Comparison of ENCODE assay signal across 24 mouse cellular contexts in the genomic region with DNA sequence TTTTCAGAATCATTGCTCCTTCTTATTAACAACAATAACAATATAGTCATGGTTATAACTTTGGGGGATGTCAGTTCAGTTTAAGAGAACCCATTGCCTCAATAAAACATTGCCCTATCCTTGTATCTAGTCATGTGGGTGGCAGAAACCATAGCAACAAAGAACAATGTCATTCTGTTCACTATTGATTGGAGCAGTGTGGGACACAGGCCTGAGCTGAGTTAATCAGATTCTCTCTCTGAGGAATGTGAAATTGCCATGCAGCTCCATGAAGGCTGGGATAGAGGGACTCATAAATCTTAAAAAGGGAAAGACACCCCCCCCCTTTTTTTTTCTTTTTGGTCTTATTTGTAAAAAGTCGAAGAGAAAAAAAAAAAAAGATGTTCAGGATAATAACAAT.
DNase-seq lines count a peak whose midpoint lies in the region; ATAC-seq and TF ChIP-seq lines count a peak whose summit lies in the region.
"Had no signal": no experiment of that assay in that cellular context is flagged by ENCODE, and none has a peak within 500 bp of the region (broad histone marks: within the 10 kb centered on the region; RNA-seq: fewer than 3 reads in every experiment).

No protein-coding gene starts in this region.

- no peaks in the 10 kb centered on the region for H3K27me3 ChIP-seq in midbrain, embryonic 12.5 days
- H3K27me3 ChIP-seq in midbrain, embryonic 10.5 days (ENCODE audit: low read depth, poor library complexity, severe bottlenecking), result no peaks in the 10 kb centered on the region
- no peaks in the 10 kb centered on the region for H3K27me3 ChIP-seq in hindbrain, postnatal 0 days (ENCODE audit: insufficient read depth, low read length)
- H3K27me3 ChIP-seq in neural tube, embryonic 14.5 days (ENCODE audit: control insufficient read depth, insufficient read depth, low read length), result no peaks in the 10 kb centered on the region
- H3K27me3 ChIP-seq: intestine, embryonic 15.5 days; limb, embryonic 12.5 days; liver, embryonic 12.5 days; megakaryocyte, embryonic 14.5 days; stomach, embryonic 15.5 days had no signal

- H3K4me3 ChIP-seq in midbrain, embryonic 12.5 days, result no peak overlapping the region
- no peak overlapping the region for H3K4me3 ChIP-seq in midbrain, embryonic 10.5 days
- no peak overlapping the region for H3K4me3 ChIP-seq in hindbrain, postnatal 0 days (ENCODE audit: low read length)
- H3K4me3 ChIP-seq in neural tube, embryonic 14.5 days (ENCODE audit: low read depth, low read length), result no peak overlapping the region
- H3K4me3 ChIP-seq: erythroblast, embryonic 14.5 days; heart, adult 2 months; intestine, embryonic 15.5 days; limb, embryonic 12.5 days; liver, embryonic 12.5 days; megakaryocyte, embryonic 14.5 days; stomach, embryonic 15.5 days had no signal

- no peak for TF ChIP-seq CTCF in hindbrain, postnatal 0 days (IDR thresholded peaks at IDR 0.05; ENCODE audit: low read depth)

- no peaks in the 10 kb centered on the region for H3K9me3 ChIP-seq in midbrain, embryonic 12.5 days
- no peaks in the 10 kb centered on the region for H3K9me3 ChIP-seq in midbrain, embryonic 10.5 days (replicated peaks)
- H3K9me3 ChIP-seq in hindbrain, postnatal 0 days (ENCODE audit: low read length), result no peaks in the 10 kb centered on the region
- H3K9me3 ChIP-seq in neural tube, embryonic 14.5 days (ENCODE audit: control insufficient read depth, low read length), result no peaks in the 10 kb centered on the region
- H3K9me3 ChIP-seq: intestine, embryonic 15.5 days; limb, embryonic 12.5 days; liver, embryonic 12.5 days; megakaryocyte, embryonic 14.5 days; stomach, embryonic 15.5 days had no signal

- H3K4me1 ChIP-seq in midbrain, embryonic 12.5 days, result no peaks in the 10 kb centered on the region
- no peaks in the 10 kb centered on the region for H3K4me1 ChIP-seq in midbrain, embryonic 10.5 days
- no peaks in the 10 kb centered on the region for H3K4me1 ChIP-seq in hindbrain, postnatal 0 days (ENCODE audit: insufficient read depth, low read length)
- H3K4me1 ChIP-seq in neural tube, embryonic 14.5 days (ENCODE audit: control insufficient read depth, insufficient read depth, low read length), result no peaks in the 10 kb centered on the region
- H3K4me1 ChIP-seq: intestine, embryonic 15.5 days; limb, embryonic 12.5 days; liver, embryonic 12.5 days; megakaryocyte, embryonic 14.5 days; stomach, embryonic 15.5 days had no signal

- no peak overlapping the region for H3K9ac ChIP-seq in midbrain, embryonic 12.5 days (replicated peaks)
- H3K9ac ChIP-seq in hindbrain, postnatal 0 days (replicated peaks; ENCODE audit: low read length), result no peak overlapping the region
- H3K9ac ChIP-seq in neural tube, embryonic 14.5 days (replicated peaks; ENCODE audit: low read depth, low read length), result no peak overlapping the region
- H3K9ac ChIP-seq: intestine, embryonic 15.5 days; limb, embryonic 12.5 days; liver, embryonic 12.5 days; stomach, embryonic 15.5 days had no signal

- no peak overlapping the region for H3K27ac ChIP-seq in midbrain, embryonic 12.5 days (replicated peaks)
- H3K27ac ChIP-seq in midbrain, embryonic 10.5 days (replicated peaks), result no peak overlapping the region
- H3K27ac ChIP-seq in hindbrain, postnatal 0 days, result no peak overlapping the region
- H3K27ac ChIP-seq in neural tube, embryonic 14.5 days (ENCODE audit: low read depth, low read length), result no peak overlapping the region
- H3K27ac ChIP-seq: heart, adult 2 months; intestine, embryonic 15.5 days; limb, embryonic 12.5 days; liver, embryonic 12.5 days; stomach, embryonic 15.5 days had no signal

- peak; percentile 50 for DNase-seq in embryo, embryonic 10 days (ENCODE audit: low spot score)
- DNase-seq in embryo, embryonic 9.5 days (ENCODE audit: extremely low spot score), result no peak
- DNase-seq in midbrain, embryonic 10.5 days (ENCODE audit: low spot score), result no peak
- DNase-seq in hindbrain, postnatal 0 days (ENCODE audit: low spot score), result peak; percentile 1
- no peak for DNase-seq in right cerebral cortex, adult 2 months (ENCODE audit: low spot score in 2 of 2)
- DNase-seq in urinary bladder, adult 2 months (ENCODE audit: low spot score), result no peak
- DNase-seq: adrenal gland, postnatal 10 days; cerebellum, adult 11 months; cerebellum, postnatal 10 days; heart, adult 2 months; heart, postnatal 36 days; lung, adult 2 months; right cerebral cortex, postnatal 25 days; thymus, adult 18-20 months had no signal

- H3K36me3 ChIP-seq in midbrain, embryonic 12.5 days, result no peaks in the 10 kb centered on the region
- H3K36me3 ChIP-seq in midbrain, embryonic 10.5 days, result no peaks in the 10 kb centered on the region
- no peaks in the 10 kb centered on the region for H3K36me3 ChIP-seq in hindbrain, postnatal 0 days (ENCODE audit: insufficient read depth, low read length)
- H3K36me3 ChIP-seq in neural tube, embryonic 14.5 days (ENCODE audit: control insufficient read depth, insufficient read depth, low read length), result no peaks in the 10 kb centered on the region
- H3K36me3 ChIP-seq: intestine, embryonic 15.5 days; limb, embryonic 12.5 days; liver, embryonic 12.5 days; stomach, embryonic 15.5 days had no signal

- WGBS in midbrain, embryonic 12.5 days, result 14% methylated on average over 1 of the region's 1 CpGs
- 80% methylated on average over 1 of the region's 1 CpGs for WGBS in midbrain, embryonic 10.5 days
- 29% methylated on average over 1 of the region's 1 CpGs for WGBS in hindbrain, postnatal 0 days
- WGBS in neural tube, embryonic 14.5 days, result 44% methylated on average over 1 of the region's 1 CpGs

- H3K4me2 ChIP-seq in midbrain, embryonic 12.5 days (replicated peaks), result no peak overlapping the region
- no peak overlapping the region for H3K4me2 ChIP-seq in hindbrain, postnatal 0 days (ENCODE audit: low read depth, low read length)
- H3K4me2 ChIP-seq in neural tube, embryonic 14.5 days (ENCODE audit: low read depth, low read length), result no peak overlapping the region
- H3K4me2 ChIP-seq: intestine, embryonic 15.5 days; limb, embryonic 12.5 days; liver, embryonic 12.5 days; stomach, embryonic 15.5 days had no signal

- peak; percentile 89 for ATAC-seq in midbrain, embryonic 12.5 days (ENCODE audit: low FRiP score, low read depth)
- ATAC-seq in hindbrain, postnatal 0 days, result no peak
- ATAC-seq in neural tube, embryonic 14.5 days (ENCODE audit: low read depth), result peak; percentile 79; the same call in 1 of the 2 replicates
- ATAC-seq: activated CD4-positive, CD25-positive, alpha-beta regulatory T cell, adult 4 months; intestine, embryonic 15.5 days; liver, embryonic 12.5 days; Patski had no signal

Comparison
In these comparisons a context has a peak if more than half of its experiments do, and no peak if none do; other contexts are left out.
1. DNase-seq: peak in embryo, embryonic 10 days (single experiment) and hindbrain, postnatal 0 days (single experiment); none in embryo, embryonic 9.5 days (single experiment), midbrain, embryonic 10.5 days (single experiment), right cerebral cortex, adult 2 months (0 of 2) and urinary bladder, adult 2 months (single experiment).